Mouse (Mus musculus) adrenal gland, postnatal 10 days (tissue): Measurements from ENCODE around the gene Gm12790. TPM values are rescaled to one million over a fixed set of nuclear protein-coding genes. Genes with fewer than 3 reads are reported as not detected.
A peak's percentile ranks its signal among the peaks of the same experiment; 100 is the strongest.
"Not testable (repeated sequence)": the region's sequence is repeated elsewhere in the genome, so short reads cannot be mapped to it uniquely, and the experiment has no call there.

ENCODE experiments used
- DNase-seq: peaks from one replicate; pipeline ENCODE4 v3.0.0; 2021; ENCODE audit warnings: mixed read lengths
- long read RNA-seq, 2 experiments: library from polyadenylated mRNA; stranded (forward); transcript quantifications; one replicate each; pipeline ENCODE4 v2.0.0; 2021
- total RNA-seq, 2 experiments: library from RNA; stranded (reverse); gene quantifications; 2 replicates each; pipeline ENCODE4 v1.2.3; 2021

Gm12790 gene
- total RNA-seq: not detected
- long read RNA-seq, experiment 1: 0 reads
- long read RNA-seq, experiment 2: 0 reads

- DNase-seq: not testable (repeated sequence)
These were observed at the start of gene Gm12790 for GRCm38 (mm10) chr4:101980949-101981348. Gene Gm12790 (minus strand): TSS chr4:101981049.

GRCm38 (mm10) chr4:102026619-102027018 lies 45.8 kb upstream of the Gm12790 start:
- no peak for DNase-seq

GRCm38 (mm10) chr4:101998267-101998922 lies 17.5 kb upstream of the Gm12790 start:
- peak; percentile 77 for DNase-seq

GRCm38 (mm10) chr4:101997426-101997825 lies 16.6 kb upstream of the Gm12790 start:
- DNase-seq: no peak

GRCm38 (mm10) chr4:101986326-101986725 lies 5.5 kb upstream of the Gm12790 start, which contains the start of gene Gm12789:
Gene Gm12789 (plus strand): TSS chr4:101986626.
- not testable (repeated sequence) for DNase-seq

- no peak for DNase-seq
These were observed 4.8 kb upstream of the Gm12790 start for GRCm38 (mm10) chr4:101985678-101986077.

- DNase-seq: not testable (repeated sequence)
These were observed 40.7 kb downstream of the Gm12790 start, which contains the start of gene Gm12794 for GRCm38 (mm10) chr4:101940107-101940506. Gene Gm12794 (plus strand): TSS chr4:101940407.

Other genes starting within 250 kb of the Gm12790 start
- gene B020004J07Rik, start 137.0 kb downstream of the Gm12790 start, total RNA-seq: not detected
- gene C130073F10Rik, start 87.3 kb downstream of the Gm12790 start, total RNA-seq: not detected
- gene Gm12800, start 71.9 kb downstream of the Gm12790 start, total RNA-seq: not detected
- not detected for gene Gm12794, start 40.6 kb downstream of the Gm12790 start, total RNA-seq
- not detected for gene Gm12789, start 5.6 kb upstream of the Gm12790 start, total RNA-seq
- 10 to 100 TPM; 16.2 to 23.1 TPM for gene Pde4b, start 106.5 kb upstream of the Gm12790 start, total RNA-seq